Mouse (Mus musculus): Measurements from ENCODE around the gene Cdc37. TPM values are rescaled to one million over a fixed set of nuclear protein-coding genes. Genes with fewer than 3 reads are reported as not detected.

The Cdc37 gene
- polyA plus RNA-seq, 1 experiment from 2014 or later: 328 TPM

DNA sequence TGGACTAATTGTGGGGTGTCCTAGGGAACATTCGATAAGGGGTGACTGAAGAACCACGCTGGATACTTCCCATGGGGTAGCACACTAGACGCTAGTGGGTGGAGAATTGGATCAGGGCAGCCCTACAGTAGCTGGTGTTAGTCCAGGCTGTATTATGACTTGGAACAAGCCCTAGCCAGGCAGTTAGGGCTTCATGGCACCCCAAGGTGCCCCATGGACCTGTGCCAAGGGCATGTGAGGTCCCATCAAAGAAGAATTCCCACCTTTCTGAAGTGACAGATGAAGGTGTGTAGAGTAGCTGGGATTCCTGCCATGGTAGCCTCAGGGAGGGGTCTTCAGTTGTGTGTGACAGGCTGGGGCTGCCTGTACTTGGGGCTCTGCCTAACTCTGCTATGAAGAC lies 16.7 kb upstream of the Cdc37 start:
- peak overlapping the region; percentile 72; the same call in 1 of the 2 replicates for H3K9ac ChIP-seq
- no peaks in the 10 kb centered on the region for H3K36me3 ChIP-seq
- peaks cover 53% of the 10 kb centered on the region for H3K4me1 ChIP-seq
- H3K4me2 ChIP-seq: peak overlapping the region; percentile 98
- ATAC-seq (ENCODE audit: insufficient number of reproducible peaks, insufficient read depth, low FRiP score, low TSS enrichment, low read depth): no peak
- peak overlapping the region; percentile 60 for H3K4me3 ChIP-seq
- peaks cover 57% of the 10 kb centered on the region for H3K27me3 ChIP-seq
- 31% methylated on average over 3 of the region's 3 CpGs for WGBS
- H3K27ac ChIP-seq: no peak overlapping the region
- no peaks in the 10 kb centered on the region for H3K9me3 ChIP-seq

GRCm38 (mm10) chr9:21165952-21166451 lies 16.2 kb upstream of the Cdc37 start:
- peaks cover 55% of the 10 kb centered on the region for H3K4me1 ChIP-seq
- no peaks in the 10 kb centered on the region for H3K36me3 ChIP-seq
- WGBS: under 1% methylated on average over 46 of the region's 47 CpGs
- H3K9me3 ChIP-seq: no peaks in the 10 kb centered on the region
- H3K9ac ChIP-seq: peak overlapping the region; percentile 72
- peaks cover 59% of the 10 kb centered on the region for H3K27me3 ChIP-seq
- no peak overlapping the region for H3K27ac ChIP-seq
- 0 out of 2 replicates have a peak, but pooled peaks have one; percentile 0 for ATAC-seq (ENCODE audit: insufficient number of reproducible peaks, insufficient read depth, low FRiP score, low TSS enrichment, low read depth)
- peak overlapping the region; percentile 60 for H3K4me3 ChIP-seq
- peak overlapping the region; percentile 98 for H3K4me2 ChIP-seq

- WGBS: under 1% methylated on average over 85 of the region's 86 CpGs
- H3K36me3 ChIP-seq: no peaks in the 10 kb centered on the region
- H3K27ac ChIP-seq: no peak within 1 kb of the TSS
- no peaks in the 10 kb centered on the region for H3K9me3 ChIP-seq
- peak within 1 kb of the TSS; percentile 98 for H3K4me2 ChIP-seq
- H3K4me3 ChIP-seq: peak within 1 kb of the TSS; percentile 60
- H3K9ac ChIP-seq: peak within 1 kb of the TSS; percentile 72
- peaks cover 63% of the 10 kb centered on the region for H3K27me3 ChIP-seq
- ATAC-seq (ENCODE audit: insufficient number of reproducible peaks, insufficient read depth, low FRiP score, low TSS enrichment, low read depth): no peak
- peaks cover 55% of the 10 kb centered on the region for H3K4me1 ChIP-seq
Measured at GRCm38 (mm10) chr9:21165041-21165951, 15.5 kb upstream of the Cdc37 start, which contains the start of gene Pde4a. Gene Pde4a (plus strand): TSS chr9:21165714.

DNA sequence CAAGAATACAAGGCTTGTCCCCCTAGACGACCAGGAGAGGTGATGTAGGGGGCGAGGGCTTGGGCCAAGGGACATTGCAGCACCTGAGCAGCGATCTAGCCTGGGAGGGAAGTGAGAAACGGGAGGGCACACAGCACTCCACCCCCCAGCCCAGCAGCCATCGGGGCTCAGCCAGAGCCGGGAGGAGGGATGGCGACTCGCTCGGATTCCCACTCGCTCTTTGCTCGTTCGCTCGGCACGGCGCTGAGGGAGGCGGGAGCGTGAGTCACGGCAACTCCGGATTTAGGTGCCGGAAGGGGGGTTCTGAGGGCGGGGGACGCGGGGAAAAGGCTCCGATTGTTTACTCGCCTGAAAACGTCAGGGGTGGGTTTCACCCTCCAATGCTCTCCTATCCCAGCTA lies 14.3 kb upstream of the Cdc37 start:
- peaks cover 63% of the 10 kb centered on the region for H3K27me3 ChIP-seq
- H3K9me3 ChIP-seq: no peaks in the 10 kb centered on the region
- peak overlapping the region; percentile 49; the same call in 1 of the 2 replicates for H3K9ac ChIP-seq
- H3K4me2 ChIP-seq: peak overlapping the region; percentile 98
- H3K4me1 ChIP-seq: peaks cover 53% of the 10 kb centered on the region
- WGBS: under 1% methylated on average over 26 of the region's 26 CpGs
- no peaks in the 10 kb centered on the region for H3K36me3 ChIP-seq
- H3K27ac ChIP-seq: no peak overlapping the region
- peak overlapping the region; percentile 60 for H3K4me3 ChIP-seq
- ATAC-seq (ENCODE audit: insufficient number of reproducible peaks, insufficient read depth, low FRiP score, low TSS enrichment, low read depth): no peak

- Histone ChIP-seq H3K9me3 (no peaks in the 10 kb centered on the region), H3K4me2 (peak overlapping the region; percentile 98), H3K4me3 (peak overlapping the region; percentile 60)
Measured at GRCm38 (mm10) chr9:21163086-21164050, 13.6 kb upstream of the Cdc37 start.

DNA sequence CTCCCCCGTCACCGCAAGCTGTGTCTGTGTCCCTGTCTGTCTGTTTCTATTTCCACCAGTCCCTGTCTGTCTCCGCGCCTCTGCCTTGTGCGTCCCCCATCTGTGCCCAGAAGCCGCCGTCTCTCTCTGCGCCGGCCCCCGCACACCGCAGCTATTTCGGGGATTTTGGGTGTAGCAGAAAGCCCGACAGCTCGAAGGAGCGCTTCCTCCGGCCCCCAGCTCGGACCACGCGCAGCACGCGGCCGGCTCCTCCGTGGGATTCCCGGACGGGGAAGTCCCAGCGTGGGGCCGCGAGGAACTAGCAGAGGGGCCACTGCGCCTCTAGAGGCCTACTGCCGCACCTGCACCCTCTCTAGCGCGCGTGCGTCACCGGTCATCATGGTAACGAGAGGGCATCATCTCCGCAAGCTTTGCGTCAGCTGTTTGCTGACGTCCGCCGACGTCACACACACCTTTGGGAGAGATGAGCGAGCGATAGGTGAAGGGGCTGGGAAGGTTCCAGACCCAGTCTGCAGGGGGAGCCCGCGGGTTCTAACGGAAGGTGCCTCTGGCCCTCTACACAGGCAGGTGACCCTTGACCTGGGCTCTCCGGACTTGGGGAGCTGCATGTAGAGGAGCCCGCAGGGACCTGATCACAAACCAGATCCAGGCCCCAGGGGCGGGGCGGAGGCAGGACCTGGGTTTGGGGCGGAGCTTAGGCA lies 11.6 kb upstream of the Cdc37 start:
- H3K27ac ChIP-seq: no peak overlapping the region
- H3K9ac ChIP-seq: peak overlapping the region; percentile 79
- under 1% methylated on average over 52 of the region's 52 CpGs for WGBS
- peaks cover 53% of the 10 kb centered on the region for H3K27me3 ChIP-seq
- H3K4me1 ChIP-seq: peaks cover 26% of the 10 kb centered on the region
- H3K36me3 ChIP-seq: no peaks in the 10 kb centered on the region
- H3K9me3 ChIP-seq: no peaks in the 10 kb centered on the region
- peak overlapping the region; percentile 83 for H3K4me2 ChIP-seq
- ATAC-seq (ENCODE audit: insufficient number of reproducible peaks, insufficient read depth, low FRiP score, low TSS enrichment, low read depth): peak; percentile 56; the same call in 1 of the 2 replicates
- peak overlapping the region; percentile 59 for H3K4me3 ChIP-seq

More at GRCm38 (mm10) chr9:21163086-21164050, 13.6 kb upstream of the Cdc37 start:
- Histone ChIP-seq H3K9ac (no peak overlapping the region), H3K27ac (no peak overlapping the region), H3K27me3 (peaks cover 63% of the 10 kb centered on the region), H3K4me1 (peaks cover 46% of the 10 kb centered on the region), H3K36me3 (no peaks in the 10 kb centered on the region)
- 28% methylated on average over 11 of the region's 11 CpGs for WGBS
- no peak for ATAC-seq (ENCODE audit: insufficient number of reproducible peaks, insufficient read depth, low FRiP score, low TSS enrichment, low read depth)

- Histone ChIP-seq H3K4me2 (no peak overlapping the region), H3K4me1 (peaks cover 26% of the 10 kb centered on the region), H3K27ac (no peak overlapping the region), H3K4me3 (no peak overlapping the region), H3K9me3 (no peaks in the 10 kb centered on the region), H3K36me3 (no peaks in the 10 kb centered on the region), H3K27me3 (no peaks in the 10 kb centered on the region), H3K9ac (no peak overlapping the region)
- no peak for ATAC-seq (ENCODE audit: insufficient number of reproducible peaks, insufficient read depth, low FRiP score, low TSS enrichment, low read depth)
- 80% methylated on average over 3 of the region's 3 CpGs for WGBS
Measured at GRCm38 (mm10) chr9:21154787-21155186, 5.0 kb upstream of the Cdc37 start.

DNA sequence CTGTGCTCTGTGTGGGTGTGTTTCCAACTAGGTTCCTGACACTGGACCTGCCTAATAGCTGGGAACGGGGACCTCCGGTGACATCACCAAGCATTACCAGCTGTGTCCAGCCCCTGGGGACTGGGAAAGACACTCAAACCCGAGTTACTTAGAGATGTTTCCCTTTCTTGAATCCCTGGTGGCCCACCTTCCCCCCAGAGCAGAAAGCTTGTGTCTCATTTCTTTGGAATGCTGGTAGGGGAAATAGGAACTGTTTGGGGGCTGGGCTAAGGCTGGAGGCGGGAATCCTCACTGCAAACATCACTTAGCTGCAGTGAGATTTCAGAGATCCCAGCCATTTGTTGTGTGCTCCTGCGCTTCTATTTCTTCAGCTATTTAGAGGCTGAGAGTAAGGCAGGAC lies 4.1 kb upstream of the Cdc37 start:
- Histone ChIP-seq H3K4me1 (peaks cover 31% of the 10 kb centered on the region), H3K4me3 (peak overlapping the region; percentile 48), H3K9ac (peak overlapping the region; percentile 67), H3K4me2 (peak overlapping the region; percentile 91), H3K36me3 (no peaks in the 10 kb centered on the region), H3K9me3 (no peaks in the 10 kb centered on the region), H3K27ac (peak overlapping the region; percentile 74), H3K27me3 (no peaks in the 10 kb centered on the region)
- ATAC-seq (ENCODE audit: insufficient number of reproducible peaks, insufficient read depth, low FRiP score, low TSS enrichment, low read depth): no peak
- WGBS: 5% methylated on average over 5 of the region's 5 CpGs

- peak overlapping the region; percentile 67 for H3K9ac ChIP-seq
- 0 out of 2 replicates have a peak, but pooled peaks have one; percentile 35 for ATAC-seq (ENCODE audit: insufficient number of reproducible peaks, insufficient read depth, low FRiP score, low TSS enrichment, low read depth)
- 6% methylated on average over 12 of the region's 12 CpGs for WGBS
- H3K4me1 ChIP-seq: peaks cover 36% of the 10 kb centered on the region
- peak overlapping the region; percentile 91 for H3K4me2 ChIP-seq
- no peaks in the 10 kb centered on the region for H3K9me3 ChIP-seq
- H3K27ac ChIP-seq: peak overlapping the region; percentile 74
- peak overlapping the region; percentile 48 for H3K4me3 ChIP-seq
- H3K27me3 ChIP-seq: no peaks in the 10 kb centered on the region
- no peaks in the 10 kb centered on the region for H3K36me3 ChIP-seq
Measured at GRCm38 (mm10) chr9:21153331-21153730, 3.5 kb upstream of the Cdc37 start.

DNA sequence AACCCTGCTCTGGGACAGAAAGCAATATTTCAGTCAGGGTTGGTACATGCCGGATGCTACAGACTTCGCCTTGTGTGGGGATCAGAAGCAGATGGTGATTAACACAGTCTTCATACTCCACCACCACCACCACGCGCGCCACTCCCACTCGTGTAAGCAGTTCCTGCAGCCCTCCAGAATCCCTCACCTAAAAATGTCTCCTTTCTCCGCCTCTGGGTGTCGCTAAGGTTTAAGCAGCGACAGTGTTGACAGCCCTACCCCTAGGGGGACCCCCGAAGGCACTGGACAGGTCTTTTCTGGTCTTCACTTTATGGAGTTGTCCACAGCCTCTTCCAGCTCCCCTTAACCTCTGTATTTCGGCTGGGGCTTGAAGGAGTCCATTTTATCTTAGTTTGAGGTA lies 2.9 kb upstream of the Cdc37 start:
- ATAC-seq (ENCODE audit: insufficient number of reproducible peaks, insufficient read depth, low FRiP score, low TSS enrichment, low read depth): no peak
- Histone ChIP-seq H3K36me3 (no peaks in the 10 kb centered on the region), H3K9ac (peak overlapping the region; percentile 67), H3K4me2 (peak overlapping the region; percentile 91), H3K9me3 (no peaks in the 10 kb centered on the region), H3K4me3 (peak overlapping the region; percentile 48), H3K27ac (peak overlapping the region; percentile 74), H3K4me1 (peaks cover 42% of the 10 kb centered on the region), H3K27me3 (no peaks in the 10 kb centered on the region)
- 3% methylated on average over 11 of the region's 11 CpGs for WGBS
